Mouse (Mus musculus): ENCODE measurements at regions not wholly inside any gene's neighbourhood (a gene's known extent, or its start where the extent isn't known, plus 50 kb on each side); places are given as distances from the start of the nearest gene placed in this dataset.
A peak's percentile ranks its signal among the peaks of the same experiment; 100 is the strongest.

DNA sequence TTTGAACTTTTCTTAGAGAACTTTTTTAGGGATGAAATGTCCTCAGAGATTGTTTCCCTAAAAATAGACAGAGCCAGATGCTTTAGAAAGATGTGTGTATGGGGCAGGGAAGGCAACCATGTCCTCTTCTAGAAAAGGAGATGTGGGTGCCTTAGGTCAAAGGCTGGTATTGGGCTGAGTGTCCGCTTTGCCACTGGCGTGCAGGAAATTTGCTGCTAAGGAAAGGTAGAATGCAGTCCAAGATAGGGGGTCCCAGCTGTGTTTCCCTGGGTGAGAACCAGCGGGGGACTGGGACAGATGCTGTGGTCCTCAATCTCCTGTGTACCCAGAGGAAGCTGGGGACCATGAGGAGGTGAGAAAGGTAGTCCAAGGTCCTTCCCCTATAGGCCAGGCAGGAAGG, 291.0 kb downstream of the Pdcd6ip start:
- no peak for DNase-seq

GRCm38 (mm10) chr9:113415511-113415931, 292.5 kb downstream of the Pdcd6ip start:
- DNase-seq, result no peak

DNA sequence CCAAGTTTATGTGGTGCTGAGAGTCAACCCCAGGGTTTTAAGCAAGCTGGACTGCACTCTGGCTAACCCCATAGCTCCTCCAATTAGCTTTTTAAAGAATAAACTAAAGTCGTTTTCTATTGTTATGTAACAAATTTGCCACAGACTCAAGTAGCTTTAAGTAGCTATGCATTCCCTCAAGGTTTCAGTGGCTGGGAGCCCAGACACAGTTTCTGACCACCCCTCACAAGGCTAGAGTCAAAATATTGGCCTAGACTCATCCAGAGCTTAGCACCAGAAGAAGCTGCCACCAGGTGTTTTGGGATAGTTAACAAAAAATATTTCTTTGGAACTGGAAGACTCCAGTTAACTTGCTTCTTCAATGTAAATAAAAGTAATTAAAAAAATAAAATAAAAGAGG, 293.4 kb downstream of the Pdcd6ip start:
- DNase-seq, result no peak

- DNase-seq, result no peak
Measured at GRCm38 (mm10) chr9:113413851-113414250, 294.2 kb downstream of the Pdcd6ip start.

DNA sequence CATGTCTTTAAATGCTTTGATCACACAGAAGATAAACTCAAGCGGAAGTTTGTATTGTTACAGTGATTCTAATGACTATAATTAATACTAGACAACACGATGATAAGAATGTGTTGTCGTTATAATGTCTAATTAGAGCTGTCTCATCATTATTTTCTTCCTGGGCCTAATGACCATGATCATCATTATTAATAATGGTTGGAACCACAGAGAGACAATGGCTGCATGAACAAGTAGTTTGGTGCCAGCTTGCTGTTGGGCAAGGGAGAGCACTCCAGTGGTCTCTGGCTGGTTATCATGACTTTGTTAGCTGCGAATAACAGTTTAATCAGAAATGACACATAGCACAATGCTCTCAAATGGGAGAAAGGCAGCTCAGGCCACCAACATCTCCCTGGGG, 296.4 kb downstream of the Pdcd6ip start:
- DNase-seq, result no peak

- peak; percentile 54 to 56 for DNase-seq
Measured at GRCm38 (mm10) chr9:113408521-113408920, 299.5 kb downstream of the Pdcd6ip start.

- no peak for DNase-seq
Measured at GRCm38 (mm10) chr9:113394320-113394719, 313.7 kb downstream of the Pdcd6ip start.

DNA sequence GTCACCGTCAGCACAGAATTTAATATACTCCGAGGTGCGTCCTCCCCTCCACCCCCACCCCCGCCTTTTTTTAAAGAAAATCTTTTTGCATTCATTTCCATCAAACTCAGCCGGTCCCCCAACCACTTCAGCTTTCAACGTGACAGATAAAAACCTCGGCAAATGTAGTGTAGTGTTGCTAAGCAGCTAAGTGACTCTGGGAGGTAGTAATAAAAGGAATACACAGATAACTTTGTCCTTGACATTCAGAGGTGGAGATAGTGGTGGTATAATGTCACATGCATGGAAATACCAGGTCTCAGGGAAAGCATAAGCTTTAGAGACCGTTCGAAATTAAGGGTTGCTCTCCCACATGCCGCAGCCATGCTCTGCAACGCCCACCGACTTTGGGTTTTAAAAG, 320.7 kb downstream of the Pdcd6ip start:
- DNase-seq, result no peak

GRCm38 (mm10) chr9:113381591-113382110, 326.4 kb downstream of the Pdcd6ip start:
- DNase-seq, result no peak

DNA sequence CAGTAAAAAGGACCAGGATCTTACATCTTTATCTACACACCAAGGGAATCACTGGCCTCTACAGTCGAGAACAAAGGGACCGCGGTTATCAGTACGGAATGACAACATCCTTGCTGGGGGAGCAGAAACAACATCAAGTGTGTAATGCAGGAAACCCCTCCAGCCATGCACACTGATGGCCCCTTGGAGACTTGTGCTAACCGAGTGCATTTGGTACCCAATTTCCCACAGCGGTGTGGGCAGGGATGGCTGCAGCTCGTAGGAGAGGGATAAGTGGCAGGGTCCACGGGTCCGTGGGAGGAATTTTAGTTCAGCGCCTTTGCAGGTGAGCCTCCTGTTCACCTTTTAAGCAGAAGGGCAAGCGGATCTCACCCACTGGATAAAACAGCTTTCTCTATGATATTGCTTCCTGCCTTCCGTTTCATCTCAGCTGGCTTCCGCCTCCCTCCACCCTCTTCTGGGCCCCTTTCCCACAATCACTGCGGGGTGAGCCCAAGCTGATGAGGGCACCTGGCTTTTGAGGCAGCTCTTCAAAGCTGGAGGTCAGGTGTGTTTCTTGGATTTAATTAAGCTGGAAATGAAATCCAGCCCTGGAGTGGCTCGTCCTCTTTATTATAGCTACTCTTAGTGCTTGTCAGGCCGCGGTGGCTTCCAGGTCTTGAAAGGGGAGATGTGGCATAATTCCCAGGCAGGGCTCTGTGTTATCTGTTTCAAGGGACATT, 327.5 kb downstream of the Pdcd6ip start:
- peak; percentile 16 to 18 for DNase-seq

- DNase-seq, result no peak
Measured at GRCm38 (mm10) chr9:113378525-113378924, 329.5 kb downstream of the Pdcd6ip start.

GRCm38 (mm10) chr9:113371718-113372306, 336.2 kb downstream of the Pdcd6ip start:
- no peak for DNase-seq

- no peak for DNase-seq
Measured at GRCm38 (mm10) chr9:113347942-113348341, 360.1 kb downstream of the Pdcd6ip start.

DNA sequence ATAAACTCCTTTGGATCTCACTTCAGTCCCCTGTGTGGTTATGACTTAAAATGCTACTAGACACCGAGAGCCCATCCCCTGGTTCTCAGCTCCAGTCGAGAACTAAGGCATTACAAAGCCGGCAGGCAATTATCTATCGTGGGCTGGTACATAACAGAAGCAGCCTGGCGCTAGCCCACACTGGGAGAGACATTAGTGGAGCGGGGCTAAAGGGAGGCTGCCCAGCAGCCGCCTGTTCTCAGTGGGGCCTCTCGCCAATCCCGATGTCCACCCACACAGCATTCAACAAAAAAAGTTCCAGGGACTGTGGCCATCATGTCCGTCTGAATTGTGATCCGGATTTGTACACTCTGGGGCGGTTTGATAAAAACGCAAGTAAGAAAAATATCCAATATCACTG, 361.5 kb downstream of the Pdcd6ip start:
- DNase-seq, result peak in 1 of 2 experiments; percentile 13

DNA sequence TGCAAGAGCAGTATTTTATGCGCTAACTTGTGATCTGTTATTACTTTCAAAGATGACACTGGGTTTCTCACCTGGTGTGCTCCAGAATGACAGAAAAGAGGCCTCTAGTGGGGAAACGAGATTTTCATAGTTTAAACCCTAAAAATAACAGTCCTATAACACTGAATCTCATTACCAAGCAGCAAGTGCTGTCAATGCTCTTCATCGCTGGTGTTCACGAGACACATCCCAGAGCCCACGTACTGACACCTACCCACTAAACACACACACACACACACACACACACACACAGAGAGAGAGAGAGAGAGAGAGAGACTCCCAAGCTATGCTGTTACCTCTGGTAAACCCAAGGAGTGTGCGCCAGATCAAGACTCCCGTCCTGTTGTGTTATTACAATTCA, 365.9 kb downstream of the Pdcd6ip start:
- DNase-seq, result no peak

- DNase-seq, result no peak
Measured at GRCm38 (mm10) chr9:113340838-113341237, 367.2 kb downstream of the Pdcd6ip start.

DNA sequence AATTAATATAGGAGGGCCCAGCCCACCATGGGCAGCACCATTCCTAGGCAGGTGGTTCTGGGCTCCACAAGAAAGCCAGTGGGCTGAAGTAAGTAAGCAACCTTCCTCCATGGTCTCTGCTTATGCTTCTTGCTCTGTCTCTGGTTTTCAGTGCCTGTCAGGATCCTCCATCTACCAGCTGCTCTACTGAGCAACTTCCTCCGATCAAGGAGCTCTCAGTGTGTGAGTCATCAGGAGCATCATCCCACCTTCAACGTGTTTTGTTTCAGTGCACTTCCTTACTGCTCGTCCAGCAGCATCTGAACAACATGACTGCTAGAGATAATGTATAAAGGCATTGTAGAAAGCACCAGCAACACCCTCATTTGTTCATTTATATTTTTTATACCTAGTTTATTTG, 368.0 kb downstream of the Pdcd6ip start:
- DNase-seq, result no peak

- no peak for DNase-seq
Measured at GRCm38 (mm10) chr9:113324489-113324888, 383.6 kb downstream of the Pdcd6ip start.

GRCm38 (mm10) chr9:113309707-113310574, 398.1 kb downstream of the Pdcd6ip start:
- no peak for DNase-seq

DNA sequence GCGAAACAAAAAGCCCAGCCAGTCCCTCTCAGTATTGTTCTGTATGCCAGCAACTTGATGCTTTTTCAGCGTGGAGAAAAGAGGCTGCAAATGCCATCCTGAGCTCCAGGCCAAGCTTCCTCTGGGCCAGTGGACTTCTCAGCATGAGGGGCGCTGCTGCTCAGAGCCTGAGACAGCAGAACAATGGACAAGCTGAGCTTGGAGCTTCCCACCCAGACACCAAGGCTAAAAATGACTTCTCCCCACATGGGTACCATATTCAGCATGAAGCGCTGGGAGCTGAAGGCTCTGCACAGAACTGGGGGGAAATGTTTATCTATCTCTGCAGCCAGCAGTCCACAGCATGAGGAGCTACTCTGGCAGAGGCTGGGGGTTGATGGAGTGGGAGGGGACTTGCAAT, 402.3 kb downstream of the Pdcd6ip start:
- DNase-seq, result no peak

DNA sequence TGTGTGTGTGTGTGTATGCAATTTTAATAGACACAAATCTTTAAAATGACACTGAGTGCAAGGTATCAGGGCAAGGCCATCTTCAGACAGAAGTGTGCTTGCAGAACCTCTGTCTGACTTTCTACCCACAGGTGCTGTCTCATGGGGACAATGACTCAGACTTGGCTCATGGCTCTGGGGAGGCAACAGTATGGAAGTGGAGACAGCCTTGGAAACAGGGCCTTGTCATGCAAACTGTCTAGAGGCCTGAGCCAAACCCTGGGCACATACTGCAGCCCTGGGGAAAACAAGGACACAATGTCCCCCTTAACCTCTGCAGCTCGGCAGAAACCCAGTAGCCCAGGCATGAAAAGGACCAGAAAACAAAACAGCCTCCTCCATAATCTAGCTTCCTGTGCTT, 405.6 kb downstream of the Pdcd6ip start:
- no peak for DNase-seq

GRCm38 (mm10) chr9:113300846-113301245, 407.2 kb downstream of the Pdcd6ip start:
- peak; percentile 24 to 25 for DNase-seq

DNA sequence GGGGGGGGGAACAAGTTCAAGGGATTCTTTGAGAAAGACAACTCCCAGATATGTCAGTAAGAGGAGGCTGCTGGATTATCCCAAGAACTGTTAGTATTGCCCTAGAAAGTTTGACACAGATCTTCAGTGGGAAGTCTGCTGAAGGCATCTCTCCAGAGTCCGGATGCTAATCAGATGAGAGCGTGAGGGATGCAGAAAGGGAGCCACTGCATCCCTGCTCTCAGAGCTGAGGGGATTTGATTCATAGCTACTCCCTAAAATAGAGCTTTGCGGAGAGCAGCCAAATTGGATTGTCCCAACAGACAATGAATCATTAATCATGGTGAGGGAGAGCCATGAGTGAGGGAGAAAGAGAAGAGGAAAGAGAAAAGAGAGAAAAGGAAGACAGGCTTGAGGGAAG, 408.2 kb downstream of the Pdcd6ip start:
- no peak for DNase-seq

All from cerebellum, postnatal 36 days (tissue).